Mouse (Mus musculus): ENCODE measurements around the gene Sh3d21.
"Not testable (repeated sequence)": the region's sequence is repeated elsewhere in the genome, so short reads cannot be mapped to it uniquely, and the experiment has no call there.

Sh3d21 gene

DNA sequence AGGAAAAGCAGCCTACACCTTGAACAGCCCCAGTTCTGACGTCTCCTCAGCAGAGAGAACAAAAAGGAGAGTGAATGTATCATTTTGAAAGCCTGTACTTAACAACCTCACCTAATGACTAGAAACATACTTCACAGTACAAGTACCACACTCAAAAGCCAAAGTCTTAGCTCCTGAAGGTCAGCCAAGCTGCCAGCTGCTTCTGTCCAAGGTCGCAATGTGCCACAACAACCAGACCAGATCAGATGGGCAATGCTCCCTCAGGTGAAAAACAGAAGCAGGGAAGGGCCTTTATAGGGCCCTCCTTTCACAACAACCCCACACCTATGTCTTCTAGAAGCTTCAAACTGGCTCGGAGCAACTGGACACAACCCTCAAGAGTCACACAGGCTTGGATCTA is 2.8 kb upstream of the Sh3d21 start:
- no peak for DNase-seq

DNA sequence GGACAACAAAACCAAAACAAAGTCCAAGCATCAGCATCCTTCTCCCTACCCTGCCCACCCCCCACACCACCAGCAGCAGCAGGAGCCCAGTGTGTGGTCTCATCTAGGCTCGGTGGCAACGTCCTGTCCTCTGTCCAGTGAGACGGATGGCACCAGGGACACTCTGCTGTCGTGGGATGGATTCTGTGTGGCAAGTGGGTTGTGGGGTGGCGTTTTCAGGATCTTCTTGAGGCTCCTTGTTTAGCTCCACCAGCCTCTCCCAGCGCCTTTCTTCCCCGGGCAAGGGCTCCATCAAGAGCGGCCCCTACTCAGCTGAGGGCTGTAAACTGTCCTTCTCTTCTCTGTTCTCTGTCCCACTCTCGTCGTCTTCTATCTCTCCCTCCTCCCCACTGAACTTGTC is 1.8 kb upstream of the Sh3d21 start:
- not testable (repeated sequence) for DNase-seq

DNA sequence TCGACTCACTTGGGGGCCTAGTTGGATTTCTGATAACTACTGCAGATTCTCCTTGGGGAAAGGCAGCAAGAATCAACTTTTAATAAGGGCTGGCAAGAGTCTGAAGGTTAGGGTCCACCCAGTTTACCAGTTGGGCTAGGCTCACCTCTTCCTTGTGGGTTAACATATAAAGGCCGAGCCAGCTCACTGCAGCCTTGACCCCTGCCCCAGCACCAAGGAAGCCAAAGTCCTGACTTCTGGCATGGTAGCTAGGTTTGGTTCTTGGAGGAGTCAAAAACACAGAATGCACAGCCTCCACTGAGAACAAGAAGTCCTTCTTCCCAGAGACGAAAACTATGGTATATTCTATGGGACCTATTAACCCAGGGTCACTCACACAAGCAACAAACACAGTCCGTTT is 394 bp upstream of the Sh3d21 start:
- no peak for DNase-seq

DNA sequence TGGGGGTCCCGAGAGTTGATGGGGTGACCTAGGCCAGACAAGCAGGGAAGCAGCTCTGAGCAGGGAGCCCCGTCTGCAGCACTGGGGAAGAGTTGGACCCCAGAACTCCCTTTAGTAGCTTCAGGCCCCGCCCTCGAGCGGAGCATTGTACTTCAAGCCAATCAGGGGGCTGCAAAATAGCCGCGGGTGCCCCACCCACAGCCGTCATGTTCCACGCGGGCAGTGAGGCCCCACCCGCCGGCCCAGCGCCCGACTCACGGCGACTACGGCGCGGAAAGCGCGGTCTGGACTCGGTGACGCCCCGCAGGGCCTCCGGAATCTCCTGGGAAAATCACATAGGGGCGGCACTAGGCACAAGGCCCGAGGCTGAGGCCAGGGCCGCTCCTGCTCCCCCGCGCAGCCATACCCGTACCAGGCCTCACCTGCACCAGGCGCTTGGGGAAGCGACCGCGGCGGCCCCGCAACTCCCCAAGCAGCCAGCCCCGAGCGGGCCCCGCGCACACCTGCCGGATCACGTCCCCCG is 686 bp downstream of the Sh3d21 start:
- DNase-seq = peak; percentile 90

DNA sequence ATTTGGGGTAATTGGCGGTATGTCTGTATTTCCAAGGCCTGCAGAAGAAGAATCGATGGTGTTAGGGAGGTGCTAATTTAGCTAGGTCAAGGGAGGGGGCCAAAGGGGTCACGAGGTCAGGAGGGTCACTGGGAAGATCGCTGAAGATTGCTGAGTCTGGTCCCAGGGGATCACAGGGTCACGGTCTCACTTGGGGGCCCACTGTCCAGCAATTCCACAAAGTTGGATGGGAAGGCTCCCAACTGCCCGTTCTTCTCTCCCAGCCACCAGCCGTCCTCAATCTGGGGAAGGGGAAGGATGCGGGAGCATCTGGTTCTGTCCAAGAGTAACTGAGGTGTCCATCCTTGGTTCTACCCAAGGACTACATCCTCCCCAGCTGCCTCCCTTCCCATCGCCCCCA is 1.3 kb downstream of the Sh3d21 start:
- DNase-seq = peak; percentile 15

- no peak for DNase-seq
These were observed 1.8 kb downstream of the Sh3d21 start for GRCm38 (mm10) chr4:126161456-126161855.

DNA sequence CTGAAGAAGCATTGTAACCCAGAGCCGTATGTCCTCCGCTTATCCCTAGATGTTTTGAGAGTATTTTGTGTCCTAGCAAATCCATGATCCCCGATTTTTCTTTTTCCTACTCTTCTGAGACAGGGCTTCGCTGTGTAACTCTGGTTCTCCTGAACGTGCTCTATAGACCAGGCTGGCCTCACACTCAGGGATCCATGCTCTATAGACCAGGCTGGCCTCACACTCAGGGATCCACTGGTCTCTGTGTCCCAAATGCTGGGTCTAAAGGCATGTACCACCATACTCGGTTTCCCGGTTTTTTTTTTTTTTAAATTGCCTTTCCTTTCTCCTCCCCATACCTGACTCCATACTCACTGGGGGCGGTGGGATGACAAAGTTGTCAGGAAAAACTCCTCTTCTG is 2.3 kb downstream of the Sh3d21 start:
- no peak for DNase-seq

DNA sequence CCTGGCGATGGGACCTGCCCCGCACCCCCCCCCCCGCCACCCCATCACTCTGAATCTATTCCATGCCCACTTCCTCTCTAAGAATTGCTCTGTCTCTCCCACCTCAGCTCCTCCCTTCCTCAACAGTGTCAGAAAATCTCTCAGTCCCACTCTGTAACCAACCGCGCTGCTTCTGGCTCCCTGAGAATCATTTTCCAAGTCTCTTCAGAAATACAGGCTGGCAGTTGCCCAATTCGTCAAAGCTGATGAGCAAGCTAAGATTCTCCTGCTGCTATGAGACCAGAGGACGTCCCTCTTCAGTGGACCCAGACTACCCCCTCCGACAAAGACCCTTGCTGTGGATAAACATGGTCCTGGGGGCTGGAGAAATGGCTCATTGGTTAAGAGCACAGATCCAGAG is 3.8 kb downstream of the Sh3d21 start:
- no peak for DNase-seq

- peak; percentile 48 for DNase-seq
These were observed 5.7 kb downstream of the Sh3d21 start for GRCm38 (mm10) chr4:126157562-126157961.

DNA sequence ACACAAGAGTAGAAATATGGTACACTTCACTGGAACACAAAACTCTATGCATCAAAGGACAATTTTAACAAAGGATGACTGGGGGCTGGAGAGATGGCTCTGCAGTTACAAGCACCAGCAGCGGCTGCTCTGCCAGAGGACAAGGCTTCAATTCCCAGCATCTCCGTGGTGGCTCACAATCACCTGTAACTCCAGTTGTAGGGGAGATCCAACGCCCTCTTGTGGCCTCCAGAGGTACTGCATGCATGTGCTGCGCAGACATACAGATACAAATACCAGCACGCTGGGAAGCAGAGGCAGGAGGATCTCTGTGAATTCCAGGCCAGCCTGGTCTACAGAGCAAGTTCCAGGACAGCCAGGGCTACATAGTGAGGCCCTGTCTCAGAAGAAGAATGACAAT is 6.7 kb downstream of the Sh3d21 start:
- peak; percentile 41 for DNase-seq

DNA sequence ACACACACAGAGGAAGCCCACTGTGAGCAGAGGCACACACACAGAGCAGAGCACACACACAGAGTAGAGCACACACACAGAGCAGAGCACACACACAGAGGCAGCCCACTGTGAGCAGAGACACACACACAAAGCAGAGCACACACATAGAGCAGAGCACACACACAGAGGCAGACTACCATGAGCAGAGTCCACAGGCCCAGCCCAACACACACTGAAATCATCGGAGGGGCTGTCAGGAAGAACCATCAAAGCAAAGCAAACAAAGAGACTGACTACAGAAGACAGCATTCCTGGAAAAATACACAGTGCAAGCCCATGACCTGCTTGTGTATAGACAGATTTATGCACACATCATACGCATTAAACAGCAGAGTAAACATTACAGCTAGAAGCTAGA is 7.4 kb downstream of the Sh3d21 start:
- DNase-seq = no peak

DNA sequence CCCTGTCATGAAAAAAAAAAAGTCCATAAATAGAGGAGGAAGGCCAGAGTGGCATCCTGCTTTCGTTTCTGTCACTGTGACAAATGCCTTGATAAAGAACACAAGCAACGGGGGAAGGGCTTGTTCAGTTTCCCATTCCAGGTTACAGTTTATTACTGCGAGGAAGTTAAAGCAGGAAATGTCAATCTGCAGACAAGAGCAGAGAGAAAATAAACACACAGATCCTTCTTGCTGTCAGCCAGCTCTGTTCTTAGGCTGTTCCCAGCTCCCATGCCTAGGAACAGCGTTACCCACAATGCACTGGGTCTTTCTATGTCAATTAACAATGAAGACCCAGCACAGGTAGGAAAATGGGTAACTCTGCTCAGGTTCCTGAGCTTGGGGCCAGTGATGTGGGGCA is 8.1 kb downstream of the Sh3d21 start:
- no peak for DNase-seq

DNA sequence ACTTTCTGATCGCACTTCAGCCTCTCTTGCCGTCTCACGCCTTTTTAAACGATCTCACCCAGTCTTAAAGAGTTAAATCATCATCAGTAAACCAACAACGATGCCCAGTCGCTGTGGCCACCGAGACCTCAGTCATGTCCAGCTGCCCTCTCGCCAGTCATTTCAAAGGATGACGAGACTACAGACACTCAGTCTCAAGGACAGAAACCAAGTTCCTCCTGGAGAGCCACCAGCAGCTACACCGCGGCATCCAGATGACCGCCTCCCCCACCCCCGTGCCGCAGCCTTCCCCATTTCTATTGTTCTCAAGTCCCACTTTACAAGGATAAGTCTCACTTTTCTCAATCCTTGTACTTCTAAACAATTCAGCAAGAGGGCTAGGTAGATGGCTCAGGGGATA is 10.4 kb downstream of the Sh3d21 start:
- no peak for DNase-seq

DNA sequence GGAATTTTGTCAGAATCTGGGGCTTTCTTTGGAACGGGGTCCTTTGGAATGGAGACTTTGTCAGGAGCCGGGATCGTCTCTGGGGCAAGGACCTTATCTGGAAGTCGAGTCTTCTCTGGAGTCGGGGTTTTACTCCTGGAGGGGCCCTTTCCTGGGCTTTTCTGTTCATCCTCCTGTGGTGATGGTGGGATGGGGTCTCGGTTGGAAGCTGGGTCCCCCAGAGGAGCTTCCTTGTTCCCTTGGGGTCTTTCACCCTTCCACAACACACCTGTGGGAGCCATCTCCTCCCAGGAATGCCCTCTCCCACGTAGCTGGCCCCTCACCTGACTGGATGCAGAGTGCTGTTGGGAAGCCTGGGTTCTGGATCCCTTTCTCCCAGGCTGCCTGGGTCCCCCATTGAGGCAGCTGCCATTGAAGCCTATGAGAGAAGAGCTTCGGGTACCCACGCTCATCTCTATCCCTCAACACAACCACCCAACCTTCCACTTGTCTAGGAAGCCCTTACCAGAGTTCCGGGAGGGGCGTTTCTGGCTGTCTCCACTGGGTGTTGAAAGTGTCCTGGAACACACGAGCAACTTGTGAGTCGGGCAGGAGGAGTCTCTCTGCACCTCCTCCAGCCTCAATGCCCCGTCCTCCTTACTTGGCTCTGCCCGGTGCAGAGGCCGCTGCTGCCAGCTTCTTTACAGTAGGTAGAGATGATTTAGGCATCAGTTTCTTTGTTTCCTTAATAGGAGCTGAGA is 11.4 kb downstream of the Sh3d21 start:
- DNase-seq = no peak

- DNase-seq = no peak
These were observed 12.4 kb downstream of the Sh3d21 start for GRCm38 (mm10) chr4:126150949-126151320.

DNA sequence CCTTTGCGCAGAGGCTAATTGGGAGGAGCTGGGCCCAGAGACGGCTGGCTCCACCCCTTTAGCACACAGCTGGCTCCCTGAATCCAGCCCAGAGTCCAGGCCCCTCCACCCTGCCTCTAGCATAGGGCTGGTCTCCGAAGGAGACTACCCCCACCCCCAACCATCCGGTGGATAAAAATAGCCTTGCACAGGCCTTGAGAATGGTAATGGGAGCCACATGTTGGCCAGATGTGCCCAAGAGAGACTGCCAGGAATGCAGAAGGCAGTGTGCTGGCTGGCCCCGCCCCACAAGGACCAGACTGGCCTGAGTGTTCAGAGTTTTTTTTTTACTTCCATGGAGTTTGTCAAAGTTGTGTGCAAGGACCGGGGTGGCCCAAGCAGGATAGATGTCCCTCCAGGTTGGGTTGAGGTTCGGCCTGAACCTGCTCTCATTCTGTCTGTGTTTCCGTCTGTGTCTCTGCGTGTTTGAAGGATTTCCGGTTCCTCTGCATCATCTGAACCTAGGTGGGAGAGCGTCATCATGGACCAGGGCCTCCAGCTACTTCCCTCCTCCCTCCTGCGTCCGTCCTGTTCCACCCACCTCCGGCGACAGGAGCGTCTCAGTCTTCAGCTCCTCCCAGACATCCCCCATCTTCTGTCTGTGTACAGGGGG is 12.9 kb downstream of the Sh3d21 start:
- DNase-seq = peak; percentile 19

DNA sequence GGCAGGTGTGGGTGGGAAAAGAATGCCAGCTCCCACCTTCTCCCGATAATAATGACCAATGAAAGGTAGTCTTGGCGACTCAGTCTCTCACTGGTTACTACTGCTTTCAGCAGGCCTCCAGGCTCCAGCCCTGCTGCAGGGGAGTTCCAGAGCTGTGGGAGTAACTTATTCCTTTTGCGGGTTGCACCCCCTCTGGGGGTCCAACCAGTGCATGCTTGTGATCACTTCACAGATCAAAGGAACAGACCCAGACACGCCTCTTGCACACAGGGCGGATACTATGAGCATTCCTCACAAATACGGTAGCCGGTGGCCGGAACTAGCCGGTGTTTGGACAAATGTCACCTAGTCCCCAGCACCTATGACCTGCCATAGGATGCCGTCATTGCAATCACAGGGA is 13.5 kb downstream of the Sh3d21 start:
- DNase-seq = no peak

GRCm38 (mm10) chr4:126149041-126149676 is 14.1 kb downstream of the Sh3d21 start:
- DNase-seq = peak; percentile 24

- DNase-seq = peak; percentile 85
These were observed 14.9 kb downstream of the Sh3d21 start for GRCm38 (mm10) chr4:126148161-126148961.

GRCm38 (mm10) chr4:126147533-126148160 is 15.6 kb downstream of the Sh3d21 start, which contains the start of gene Eva1b:
TSS of gene Eva1b (plus strand) at chr4:126147744.
- DNase-seq = peak; percentile 40

GRCm38 (mm10) chr4:126146974-126147532 is 16.2 kb downstream of the Sh3d21 start:
- no peak for DNase-seq

DNA sequence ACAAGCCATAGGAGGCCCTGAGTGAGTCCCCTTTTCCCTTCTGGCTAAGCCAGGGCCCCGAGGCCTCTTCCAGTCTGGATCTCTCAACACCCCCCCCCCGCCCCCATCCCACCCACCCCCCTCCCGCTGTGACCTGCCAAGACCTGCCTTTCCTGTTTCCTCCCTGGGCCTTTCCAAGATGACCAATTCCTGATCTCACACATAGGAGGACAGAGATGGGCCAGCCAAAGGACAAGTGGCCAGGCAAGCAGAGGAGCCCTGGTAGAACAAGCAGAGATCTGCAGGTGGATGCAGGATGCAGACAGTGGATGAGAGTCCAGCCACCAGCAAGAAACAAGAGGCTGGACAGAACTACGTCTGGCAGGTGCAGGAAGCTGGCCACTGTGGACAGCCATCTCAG is 17.9 kb downstream of the Sh3d21 start:
- DNase-seq = no peak
